Mouse (Mus musculus) liver, embryonic 12.5 days (tissue): ENCODE measurements around the gene Rtel1. TPM values are rescaled to one million over a fixed set of nuclear protein-coding genes. Genes with fewer than 3 reads are reported as not detected.
A peak's percentile ranks its signal among the peaks of the same experiment; 100 is the strongest.

Experiments used
- ATAC-seq: fragments of 200-750 bp; cut with Nextera tagmentation; 2 replicates; pipeline ENCODE4 v1.8.0; 2017; ENCODE audit warnings: moderate number of reproducible peaks, mild to moderate bottlenecking, moderate library complexity
- H3K27ac ChIP-seq: fragments of 300-500 bp; sonication (generic); 2 replicates; pipeline ENCODE4 v1.5.1; 2016; ENCODE audit warnings: mild to moderate bottlenecking
- H3K27me3 ChIP-seq: fragments of 300-500 bp; sonication (generic); replicated peaks from 2 replicates; pipeline ENCODE4 v1.6.1; 2016; ENCODE audit warnings: mild to moderate bottlenecking, moderate library complexity
- H3K36me3 ChIP-seq: fragments of 300-500 bp; sonication (generic); 2 replicates; pipeline ENCODE4 v1.6.1; 2016; ENCODE audit warnings: mild to moderate bottlenecking, moderate library complexity
- H3K4me1 ChIP-seq: fragments of 300-500 bp; sonication (generic); 2 replicates; pipeline ENCODE4 v1.6.1; 2016
- H3K4me2 ChIP-seq: fragments of 300-500 bp; sonication (generic); 2 replicates; pipeline ENCODE4 v1.6.1; 2016; ENCODE audit warnings: mild to moderate bottlenecking, moderate library complexity
- H3K4me3 ChIP-seq: fragments of 300-500 bp; sonication (generic); 2 replicates; pipeline ENCODE4 v1.5.1; 2016; ENCODE audit warnings: mild to moderate bottlenecking, moderate library complexity
- H3K9ac ChIP-seq: fragments of 300-500 bp; sonication (generic); 2 replicates; pipeline ENCODE4 v1.6.1; 2016; ENCODE audit warnings: mild to moderate bottlenecking, moderate library complexity
- H3K9me3 ChIP-seq: fragments of 300-500 bp; sonication (generic); replicated peaks from 2 replicates; pipeline ENCODE4 v1.6.1; 2016; ENCODE audit warnings: mild to moderate bottlenecking, moderate library complexity
- WGBS: fragments of 180-500 bp; shearing (Covaris S2); methylation state at CpG from one replicate; pipeline ENCODE4 v1.1.7; 2016; ENCODE audit not compliant: insufficient replicate concordance; 5-methylcytosine and 5-hydroxymethylcytosine counted together
- polyA plus RNA-seq: library from polyadenylated mRNA; unstranded; fragments of >200 nt; fragmentation: Nextera tagmentation; extraction: Ambion mirVana; gene quantifications from 2 replicates; pipeline ENCODE4 v1.2.1, GENCODE M21; 2016

Gene Rtel1
- polyA plus RNA-seq, 1 experiment from 2014 or later: 40.4 TPM

GRCm38 (mm10) chr2:181334023-181334422, 14.5 kb downstream of the Rtel1 start:
- 47% methylated on average over 3 of the region's 3 CpGs for WGBS
- Histone ChIP-seq H3K9ac (no peak overlapping the region), H3K27ac (no peak overlapping the region), H3K4me1 (no peaks in the 10 kb centered on the region), H3K27me3 (no peaks in the 10 kb centered on the region), H3K9me3 (no peaks in the 10 kb centered on the region), H3K4me3 (no peak overlapping the region), H3K4me2 (no peak overlapping the region), H3K36me3 (peaks cover 90% of the 10 kb centered on the region)
- ATAC-seq: peak; percentile 58; the same call in 1 of the 2 replicates

DNA sequence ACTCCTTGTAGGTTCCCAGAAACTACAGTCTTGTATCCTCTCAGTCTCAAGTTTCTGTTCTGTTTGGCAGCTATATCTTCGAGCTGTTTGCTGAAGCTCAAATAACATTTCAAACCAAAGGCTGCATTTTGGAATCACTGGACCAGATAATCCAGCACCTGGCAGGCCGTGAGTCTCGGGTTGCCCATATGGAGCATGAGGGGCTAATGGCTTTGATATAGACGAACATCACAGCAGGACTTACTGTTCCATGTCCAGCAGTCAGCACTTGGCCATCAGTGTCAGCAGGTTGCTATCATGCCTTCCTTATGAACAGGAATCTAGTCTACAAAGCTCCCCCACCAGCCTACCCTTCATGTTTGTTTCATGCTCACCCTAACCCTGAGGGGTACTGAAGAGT, 20.9 kb downstream of the Rtel1 start:
- H3K27ac ChIP-seq: no peak overlapping the region
- no peak overlapping the region for H3K4me3 ChIP-seq
- H3K4me2 ChIP-seq: no peak overlapping the region
- ATAC-seq: no peak
- H3K27me3 ChIP-seq: no peaks in the 10 kb centered on the region
- no peaks in the 10 kb centered on the region for H3K4me1 ChIP-seq
- H3K36me3 ChIP-seq: peaks cover 92% of the 10 kb centered on the region
- no peaks in the 10 kb centered on the region for H3K9me3 ChIP-seq
- 76% methylated on average over 4 of the region's 4 CpGs for WGBS
- H3K9ac ChIP-seq: no peak overlapping the region

DNA sequence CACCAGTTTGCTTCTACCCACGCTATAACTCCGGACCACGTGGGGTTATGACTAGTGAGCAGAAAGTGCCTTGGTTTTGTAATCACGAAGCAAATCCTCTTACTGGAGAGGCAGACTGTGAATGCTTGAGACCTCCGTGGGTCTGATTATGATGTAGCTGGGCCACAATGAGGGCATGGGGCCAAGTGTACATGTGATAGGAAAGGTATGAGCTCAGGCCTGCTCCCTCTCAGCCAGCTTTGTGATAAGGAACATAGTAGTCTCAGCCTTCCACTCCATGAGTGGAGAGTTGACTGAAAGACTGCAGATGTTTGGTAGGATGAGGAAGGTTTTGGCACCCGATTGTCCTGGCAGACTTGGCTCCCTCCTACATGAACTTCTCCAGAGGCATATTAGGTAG, 23.2 kb downstream of the Rtel1 start:
- Histone ChIP-seq H3K9me3 (no peaks in the 10 kb centered on the region), H3K4me2 (no peak overlapping the region), H3K27ac (no peak overlapping the region), H3K9ac (no peak overlapping the region), H3K4me1 (no peaks in the 10 kb centered on the region), H3K36me3 (peaks cover 91% of the 10 kb centered on the region), H3K4me3 (no peak overlapping the region), H3K27me3 (no peaks in the 10 kb centered on the region)
- ATAC-seq: no peak
- WGBS: 84% methylated on average over 6 of the region's 6 CpGs

GRCm38 (mm10) chr2:181356780-181357179, 37.2 kb downstream of the Rtel1 start:
- peaks cover 100% of the 10 kb centered on the region for H3K36me3 ChIP-seq
- 72% methylated on average over 3 of the region's 3 CpGs for WGBS

GRCm38 (mm10) chr2:181363946-181364345, 44.4 kb downstream of the Rtel1 start:
- Histone ChIP-seq H3K4me3 (peak overlapping the region; percentile 85), H3K36me3 (peaks cover 62% of the 10 kb centered on the region), H3K27me3 (no peaks in the 10 kb centered on the region), H3K27ac (no peak overlapping the region), H3K9ac (peak overlapping the region; percentile 90), H3K4me1 (peaks cover 45% of the 10 kb centered on the region), H3K9me3 (no peaks in the 10 kb centered on the region), H3K4me2 (peak overlapping the region; percentile 97)
- WGBS: 70% methylated on average over 3 of the region's 3 CpGs
- no peak for ATAC-seq

More at GRCm38 (mm10) chr2:181356780-181357179, 37.2 kb downstream of the Rtel1 start:
- Histone ChIP-seq H3K27me3 (no peaks in the 10 kb centered on the region), H3K4me2 (no peak overlapping the region), H3K4me1 (no peaks in the 10 kb centered on the region), H3K9me3 (no peaks in the 10 kb centered on the region), H3K27ac (no peak overlapping the region), H3K9ac (no peak overlapping the region), H3K4me3 (no peak overlapping the region)
- no peak for ATAC-seq

DNA sequence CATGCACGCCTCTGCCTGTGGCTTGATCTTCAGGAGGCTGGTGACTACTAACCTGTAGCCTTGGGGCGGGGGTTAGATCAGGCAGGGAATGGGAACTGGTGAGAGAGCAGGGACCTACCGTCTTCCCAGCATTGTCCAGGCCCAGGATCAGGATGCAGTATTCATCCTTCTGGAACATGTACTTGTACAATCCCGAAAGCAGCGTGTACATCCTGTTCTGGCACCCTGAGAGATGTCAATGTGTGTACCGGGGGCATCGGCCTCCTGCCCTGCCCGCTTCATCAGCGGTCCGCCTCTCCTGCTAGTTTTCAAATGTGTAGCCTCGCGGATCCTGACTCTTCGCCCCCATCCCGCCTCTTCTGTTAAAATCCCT, 44.9 kb downstream of the Rtel1 start:
- Histone ChIP-seq H3K36me3 (peaks cover 62% of the 10 kb centered on the region), H3K27ac (peak overlapping the region; percentile 91; the same call in 1 of the 2 replicates), H3K9ac (peak overlapping the region; percentile 90), H3K27me3 (no peaks in the 10 kb centered on the region), H3K4me1 (peaks cover 51% of the 10 kb centered on the region), H3K4me2 (peak overlapping the region; percentile 97), H3K9me3 (no peaks in the 10 kb centered on the region), H3K4me3 (peak overlapping the region; percentile 85)
- 8% methylated on average over 14 of the region's 14 CpGs for WGBS
- ATAC-seq: no peak

GRCm38 (mm10) chr2:181364860-181365596, 45.5 kb downstream of the Rtel1 start, which contains the start of the genes Zgpat and Arfrp1:
Zgpat (plus strand) TSS chr2:181364928.
Arfrp1 (minus strand) TSS chr2:181365404.
- ATAC-seq: peak; percentile 90
- peak within 1 kb of the TSS; percentile 91 for H3K27ac ChIP-seq
- H3K36me3 ChIP-seq: peaks cover 62% of the 10 kb centered on the region
- no peaks in the 10 kb centered on the region for H3K9me3 ChIP-seq
- H3K27me3 ChIP-seq: no peaks in the 10 kb centered on the region
- peak within 1 kb of the TSS; percentile 85 for H3K4me3 ChIP-seq
- peaks cover 56% of the 10 kb centered on the region for H3K4me1 ChIP-seq
- WGBS: 0% methylated on average over 67 of the region's 71 CpGs
- peak within 1 kb of the TSS; percentile 90 for H3K9ac ChIP-seq
- H3K4me2 ChIP-seq: peak within 1 kb of the TSS; percentile 97

DNA sequence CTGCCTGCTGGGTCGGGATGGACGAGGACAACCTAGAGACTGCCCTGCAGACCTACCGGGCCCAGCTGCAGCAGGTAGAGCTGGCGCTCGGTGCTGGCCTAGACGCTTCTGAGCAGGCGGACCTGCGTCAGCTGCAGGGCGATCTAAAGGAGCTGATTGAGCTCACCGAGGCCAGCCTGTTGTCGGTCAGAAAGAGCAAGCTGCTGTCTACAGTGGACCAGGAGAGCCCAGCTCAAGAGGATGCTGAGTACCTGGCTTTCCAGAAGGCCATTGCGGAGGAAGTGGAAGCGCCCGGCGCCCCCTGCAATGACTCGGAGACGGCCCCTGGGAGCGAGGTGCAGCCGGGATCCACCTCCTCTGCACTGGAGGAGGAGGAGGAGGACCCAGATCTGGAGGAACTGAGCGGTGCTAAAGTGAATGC, 46.1 kb downstream of the Rtel1 start:
- Histone ChIP-seq H3K27ac (peak overlapping the region; percentile 91), H3K9me3 (no peaks in the 10 kb centered on the region), H3K9ac (peak overlapping the region; percentile 90), H3K4me1 (peaks cover 57% of the 10 kb centered on the region), H3K4me3 (peak overlapping the region; percentile 85), H3K27me3 (no peaks in the 10 kb centered on the region), H3K36me3 (peaks cover 62% of the 10 kb centered on the region), H3K4me2 (peak overlapping the region; percentile 97)
- ATAC-seq: peak; percentile 74
- 0% methylated on average over 20 of the region's 20 CpGs for WGBS

- Histone ChIP-seq H3K27ac (no peak overlapping the region), H3K4me2 (no peak overlapping the region), H3K9me3 (no peaks in the 10 kb centered on the region), H3K36me3 (peaks cover 50% of the 10 kb centered on the region), H3K4me1 (peaks cover 59% of the 10 kb centered on the region), H3K9ac (no peak overlapping the region), H3K4me3 (no peak overlapping the region), H3K27me3 (no peaks in the 10 kb centered on the region)
- WGBS: 90% methylated on average over 5 of the region's 5 CpGs
- ATAC-seq: no peak
These were observed 50.5 kb downstream of the Rtel1 start for GRCm38 (mm10) chr2:181370001-181370400.

- Histone ChIP-seq H3K36me3 (peaks cover 50% of the 10 kb centered on the region), H3K9ac (no peak overlapping the region), H3K4me2 (no peak overlapping the region), H3K27ac (no peak overlapping the region), H3K4me3 (no peak overlapping the region), H3K9me3 (no peaks in the 10 kb centered on the region), H3K4me1 (peaks cover 26% of the 10 kb centered on the region), H3K27me3 (no peaks in the 10 kb centered on the region)
- 79% methylated on average over 2 of the region's 2 CpGs for WGBS
- ATAC-seq: no peak
These were observed 56.2 kb downstream of the Rtel1 start for GRCm38 (mm10) chr2:181375787-181376186.

DNA sequence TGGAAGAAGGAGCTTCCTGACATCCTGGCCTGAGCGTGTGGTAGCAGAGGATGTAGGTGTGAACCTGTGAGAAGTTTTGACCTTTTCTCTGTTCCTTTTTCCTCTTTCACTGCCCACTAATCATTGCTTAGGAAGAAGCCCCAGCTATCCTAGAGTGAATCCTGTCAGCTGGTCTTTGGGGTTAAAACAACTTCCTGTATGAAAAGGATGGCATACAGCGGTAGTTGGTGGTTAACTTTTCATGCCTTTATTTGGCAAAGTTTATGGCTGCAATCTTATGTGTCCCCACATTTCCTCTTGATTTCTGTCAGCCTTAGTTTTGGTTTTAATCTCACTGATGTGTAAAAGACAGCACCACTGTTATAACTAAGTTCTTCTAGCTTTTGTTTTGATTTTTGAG, 57.7 kb downstream of the Rtel1 start:
- Histone ChIP-seq H3K4me1 (peaks cover 26% of the 10 kb centered on the region), H3K4me2 (no peak overlapping the region), H3K36me3 (peaks cover 50% of the 10 kb centered on the region), H3K27ac (no peak overlapping the region), H3K9me3 (no peaks in the 10 kb centered on the region), H3K27me3 (no peaks in the 10 kb centered on the region), H3K4me3 (no peak overlapping the region), H3K9ac (no peak overlapping the region)
- ATAC-seq: no peak
- WGBS: 48% methylated on average over 2 of the region's 2 CpGs

DNA sequence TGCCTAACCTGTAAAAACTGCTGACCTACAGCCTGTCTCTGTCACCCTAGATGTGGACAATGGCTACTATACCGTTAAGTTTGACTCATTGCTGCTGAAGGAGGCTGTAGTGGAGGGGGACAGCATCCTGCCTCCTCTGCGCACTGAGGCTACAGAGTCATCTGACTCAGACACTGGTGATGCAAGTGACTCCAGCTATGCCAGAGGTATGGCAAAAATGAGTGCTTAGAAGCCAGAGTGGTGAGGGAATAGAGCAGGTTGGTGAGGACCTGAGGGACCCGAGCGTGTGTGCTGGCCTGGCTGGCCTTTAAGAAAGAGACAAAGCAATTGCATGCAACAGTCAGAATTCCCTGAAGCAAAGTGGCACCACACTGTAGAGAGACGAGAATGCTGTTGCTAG, 59.2 kb downstream of the Rtel1 start:
- peaks cover 60% of the 10 kb centered on the region for H3K36me3 ChIP-seq

More for the DNA sequence above, 59.2 kb downstream of the Rtel1 start:
- 85% methylated on average over 5 of the region's 5 CpGs for WGBS
- Histone ChIP-seq H3K4me2 (no peak overlapping the region), H3K4me3 (no peak overlapping the region), H3K4me1 (peaks cover 17% of the 10 kb centered on the region), H3K9me3 (no peaks in the 10 kb centered on the region), H3K27ac (no peak overlapping the region), H3K9ac (no peak overlapping the region), H3K27me3 (no peaks in the 10 kb centered on the region)
- no peak for ATAC-seq
